Mouse (Mus musculus): ENCODE measurements around the gene Bmpr1a. TPM values are rescaled to one million over a fixed set of nuclear protein-coding genes. Genes with fewer than 3 reads are reported as not detected.

The Bmpr1a gene
- total RNA-seq, 1 experiment, result 38.9 TPM

- DNase-seq (ENCODE audit: low read depth, low spot score), result no peak
- Histone ChIP-seq H3K4me3 (ENCODE audit: insufficient read depth in 1 of 2, low read depth in 1 of 2, low read length in 2 of 2, poor library complexity in 1 of 2, severe bottlenecking in 1 of 2) (no peak overlapping the region), H3K9ac (ENCODE audit: insufficient read depth, low read depth, low read length, poor library complexity, severe bottlenecking) (no peak overlapping the region), H3K9me3 (ENCODE audit: control insufficient read depth, insufficient read depth, low read depth, low read length) (no peaks in the 10 kb centered on the region), H3K27ac (ENCODE audit: insufficient read depth, low read depth, low read length, poor library complexity, severe bottlenecking) (no peak overlapping the region), H3K4me1 (ENCODE audit: control insufficient read depth in 2 of 2, insufficient read depth in 2 of 2, low read length in 2 of 2, poor library complexity in 1 of 2) (no peaks in the 10 kb centered on the region), H3K36me3 (ENCODE audit: control insufficient read depth, insufficient read depth, low read length, poor library complexity, severe bottlenecking) (peaks cover 2% of the 10 kb centered on the region; the same call in 1 of the 2 replicates)
- no peak for TF ChIP-seq HCFC1 (IDR thresholded peaks at IDR 0.05; ENCODE audit: borderline replicate concordance, insufficient read depth, low read length)
- TF ChIP-seq MAFK (IDR thresholded peaks at IDR 0.05; ENCODE audit: insufficient read depth, low read depth, low read length), result no peak
- TF ChIP-seq CHD2 (IDR thresholded peaks at IDR 0.05; ENCODE audit: low read depth, low read length), result no peak
- no peak for TF ChIP-seq ZNF384 (IDR thresholded peaks at IDR 0.05; ENCODE audit: low read depth, low read length)
- no peak for TF ChIP-seq ZC3H11A (IDR thresholded peaks at IDR 0.05; ENCODE audit: borderline replicate concordance, low read depth, low read length)
- in situ Hi-C loops (cut with MboI; ENCODE audit: low sequenced_read_pairs in 2 of 2, unreplicated experiment in 2 of 2), result loop anchor here in 1 of 2 experiments (25.0 kb wide), 1 partner anchor 345 kb away; no protein-coding TSS in a partner anchor
Observed at GRCm38 (mm10) chr14:34442531-34442930, 60.6 kb downstream of the Bmpr1a start.

GRCm38 (mm10) chr14:34440526-34441066, 62.5 kb downstream of the Bmpr1a start:
- no peaks in the 10 kb centered on the region for H3K4me1 ChIP-seq (ENCODE audit: control insufficient read depth in 2 of 2, insufficient read depth in 2 of 2, low read length in 2 of 2, poor library complexity in 1 of 2)
- no peaks in the 10 kb centered on the region for H3K9me3 ChIP-seq (ENCODE audit: control insufficient read depth, insufficient read depth, low read depth, low read length)
- no peak overlapping the region for H3K4me3 ChIP-seq (ENCODE audit: insufficient read depth in 1 of 2, low read depth in 1 of 2, low read length in 2 of 2, poor library complexity in 1 of 2, severe bottlenecking in 1 of 2)
- DNase-seq (ENCODE audit: low read depth, low spot score), result no peak
- H3K9ac ChIP-seq (ENCODE audit: insufficient read depth, low read depth, low read length, poor library complexity, severe bottlenecking), result no peak overlapping the region
- no peak overlapping the region for H3K27ac ChIP-seq (ENCODE audit: insufficient read depth, low read depth, low read length, poor library complexity, severe bottlenecking)
- in situ Hi-C loops (cut with MboI; ENCODE audit: low sequenced_read_pairs in 2 of 2, unreplicated experiment in 2 of 2), result loop anchor here in 1 of 2 experiments (25.0 kb wide), 1 partner anchor 347 kb away; no protein-coding TSS in a partner anchor
- H3K36me3 ChIP-seq (ENCODE audit: control insufficient read depth, insufficient read depth, low read length, poor library complexity, severe bottlenecking), result peaks cover 2% of the 10 kb centered on the region; the same call in 1 of the 2 replicates
- no peak for TF ChIP-seq ZNF384 (IDR thresholded peaks at IDR 0.05; ENCODE audit: low read depth, low read length)
- TF ChIP-seq CHD2 (IDR thresholded peaks at IDR 0.05; ENCODE audit: low read depth, low read length), result no peak
- TF ChIP-seq HCFC1 (IDR thresholded peaks at IDR 0.05; ENCODE audit: borderline replicate concordance, insufficient read depth, low read length), result no peak
- no peak for TF ChIP-seq MAFK (IDR thresholded peaks at IDR 0.05; ENCODE audit: insufficient read depth, low read depth, low read length)
- TF ChIP-seq ZC3H11A (IDR thresholded peaks at IDR 0.05; ENCODE audit: borderline replicate concordance, low read depth, low read length), result no peak

- Histone ChIP-seq H3K27ac (ENCODE audit: insufficient read depth, low read depth, low read length, poor library complexity, severe bottlenecking) (no peak overlapping the region), H3K4me3 (ENCODE audit: insufficient read depth in 1 of 2, low read depth in 1 of 2, low read length in 2 of 2, poor library complexity in 1 of 2, severe bottlenecking in 1 of 2) (no peak overlapping the region), H3K9ac (ENCODE audit: insufficient read depth, low read depth, low read length, poor library complexity, severe bottlenecking) (no peak overlapping the region), H3K36me3 (ENCODE audit: control insufficient read depth, insufficient read depth, low read length, poor library complexity, severe bottlenecking) (peaks cover 3% of the 10 kb centered on the region), H3K9me3 (ENCODE audit: control insufficient read depth, insufficient read depth, low read depth, low read length) (no peaks in the 10 kb centered on the region), H3K4me1 (ENCODE audit: control insufficient read depth in 2 of 2, insufficient read depth in 2 of 2, low read length in 2 of 2, poor library complexity in 1 of 2) (no peaks in the 10 kb centered on the region)
- TF ChIP-seq ZNF384 (IDR thresholded peaks at IDR 0.05; ENCODE audit: low read depth, low read length) (no peak), ZC3H11A (IDR thresholded peaks at IDR 0.05; ENCODE audit: borderline replicate concordance, low read depth, low read length) (no peak), HCFC1 (IDR thresholded peaks at IDR 0.05; ENCODE audit: borderline replicate concordance, insufficient read depth, low read length) (no peak), MAFK (IDR thresholded peaks at IDR 0.05; ENCODE audit: insufficient read depth, low read depth, low read length) (no peak), CHD2 (IDR thresholded peaks at IDR 0.05; ENCODE audit: low read depth, low read length) (no peak)
- in situ Hi-C loops (cut with MboI; ENCODE audit: low sequenced_read_pairs in 2 of 2, unreplicated experiment in 2 of 2), result loop anchor here in 1 of 2 experiments (25.0 kb wide), 1 partner anchor 358 kb away; no protein-coding TSS in a partner anchor
- DNase-seq (ENCODE audit: low read depth, low spot score), result no peak
Observed at GRCm38 (mm10) chr14:34429069-34429468, 74.1 kb downstream of the Bmpr1a start.

- H3K9me3 ChIP-seq (ENCODE audit: control insufficient read depth, insufficient read depth, low read depth, low read length), result no peaks in the 10 kb centered on the region
Observed at GRCm38 (mm10) chr14:34428274-34428673, 74.9 kb downstream of the Bmpr1a start.

More at GRCm38 (mm10) chr14:34428274-34428673, 74.9 kb downstream of the Bmpr1a start:
- no peak overlapping the region for H3K9ac ChIP-seq (ENCODE audit: insufficient read depth, low read depth, low read length, poor library complexity, severe bottlenecking)
- H3K4me1 ChIP-seq (ENCODE audit: control insufficient read depth in 2 of 2, insufficient read depth in 2 of 2, low read length in 2 of 2, poor library complexity in 1 of 2), result no peaks in the 10 kb centered on the region
- in situ Hi-C loops (cut with MboI; ENCODE audit: low sequenced_read_pairs in 2 of 2, unreplicated experiment in 2 of 2), result loop anchor here in 1 of 2 experiments (25.0 kb wide), 1 partner anchor 359 kb away; no protein-coding TSS in a partner anchor
- DNase-seq (ENCODE audit: low read depth, low spot score), result no peak
- TF ChIP-seq ZC3H11A (IDR thresholded peaks at IDR 0.05; ENCODE audit: borderline replicate concordance, low read depth, low read length) (no peak), CHD2 (IDR thresholded peaks at IDR 0.05; ENCODE audit: low read depth, low read length) (no peak), ZNF384 (IDR thresholded peaks at IDR 0.05; ENCODE audit: low read depth, low read length) (no peak), HCFC1 (IDR thresholded peaks at IDR 0.05; ENCODE audit: borderline replicate concordance, insufficient read depth, low read length) (no peak)
- no peak overlapping the region for H3K27ac ChIP-seq (ENCODE audit: insufficient read depth, low read depth, low read length, poor library complexity, severe bottlenecking)
- peaks cover 3% of the 10 kb centered on the region for H3K36me3 ChIP-seq (ENCODE audit: control insufficient read depth, insufficient read depth, low read length, poor library complexity, severe bottlenecking)
- no peak overlapping the region for H3K4me3 ChIP-seq (ENCODE audit: insufficient read depth in 1 of 2, low read depth in 1 of 2, low read length in 2 of 2, poor library complexity in 1 of 2, severe bottlenecking in 1 of 2)

Measured in ES-E14 (cell line).